Mouse (Mus musculus): ENCODE results near the gene Defa17. TPM values are rescaled to one million over a fixed set of nuclear protein-coding genes. Genes with fewer than 3 reads are reported as not detected.
"Not testable (repeated sequence)": the region's sequence is repeated elsewhere in the genome, so short reads cannot be mapped to it uniquely, and the experiment has no call there.

Gene Defa17
- polyA plus RNA-seq (2015; fragmentation: Nextera tagmentation; extraction: Ambion mirVana) = not detected in 2 replicates

DNA sequence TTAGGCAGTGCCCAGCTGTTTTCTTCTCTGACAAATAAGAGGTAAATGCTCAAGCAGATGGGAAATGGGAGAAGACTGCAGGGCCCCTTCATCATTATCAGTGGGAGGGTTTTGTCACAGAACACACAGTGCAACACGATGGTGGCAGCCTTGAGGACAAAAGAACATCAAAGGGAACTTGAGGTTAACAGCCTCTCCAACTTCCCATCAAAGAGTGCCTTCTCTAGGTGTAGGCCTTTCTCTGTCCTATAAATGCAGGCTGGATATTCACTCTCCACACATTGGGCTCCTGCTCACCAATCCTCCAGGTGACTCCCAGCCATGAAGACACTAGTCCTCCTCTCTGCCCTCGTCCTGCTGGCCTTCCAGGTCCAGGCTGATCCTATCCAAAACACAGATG lies at the start of gene Defa17:
TSS of gene Defa17 (plus strand) at position 301 of the 400 bp plus-strand sequence.
- not testable (repeated sequence) for H3K4me3 ChIP-seq; ATAC-seq (ENCODE audit: low FRiP score, low read depth); H3K36me3 ChIP-seq; H3K27me3 ChIP-seq; H3K27ac ChIP-seq; H3K4me1 ChIP-seq; H3K9ac ChIP-seq; H3K4me2 ChIP-seq (replicated peaks); H3K9me3 ChIP-seq
- whole genome bisulfite sequencing = 57% methylated on average over 1 of the region's 2 CpGs

DNA sequence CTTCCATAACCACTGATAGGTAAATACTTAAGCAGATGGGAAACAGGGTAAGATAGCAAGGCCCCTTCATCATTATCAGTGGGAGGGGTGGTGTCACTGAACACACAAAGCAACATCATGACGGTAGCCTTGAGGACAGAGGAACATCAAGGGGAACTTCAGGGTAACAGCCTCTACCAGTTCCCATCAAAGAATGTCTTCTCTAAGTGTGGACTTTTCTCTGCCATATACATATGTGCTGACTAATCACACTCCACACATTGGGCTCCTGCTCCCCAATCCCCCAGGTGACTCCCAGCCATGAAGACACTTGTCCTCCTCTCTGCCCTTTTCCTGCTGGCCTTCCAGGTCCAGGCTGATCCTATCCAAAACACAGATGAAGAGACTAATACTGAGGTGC lies 37.7 kb upstream of the Defa17 start, which contains the start of gene Defa26:
TSS of gene Defa26 (plus strand) at position 301 of the 400 bp plus-strand sequence.
- not testable (repeated sequence) for H3K27ac ChIP-seq; H3K9me3 ChIP-seq; H3K9ac ChIP-seq; H3K4me1 ChIP-seq; H3K4me2 ChIP-seq (replicated peaks); H3K27me3 ChIP-seq; ATAC-seq (ENCODE audit: low FRiP score, low read depth); H3K36me3 ChIP-seq; H3K4me3 ChIP-seq
- WGBS = 100% methylated on average over 1 of the region's 1 CpGs

GRCm38 (mm10) chr8:21665497-21665896 lies 9.9 kb downstream of the Defa17 start, which contains the start of gene Defa34:
Gene Defa34, plus strand, starts transcription at chr8:21665797.
- H3K9ac ChIP-seq; H3K4me3 ChIP-seq; H3K4me1 ChIP-seq; H3K27ac ChIP-seq; H3K27me3 ChIP-seq; H3K4me2 ChIP-seq (replicated peaks); H3K36me3 ChIP-seq; H3K9me3 ChIP-seq; ATAC-seq (ENCODE audit: low FRiP score, low read depth): not testable (repeated sequence)
- WGBS = 88% methylated on average over 1 of the region's 1 CpGs

DNA sequence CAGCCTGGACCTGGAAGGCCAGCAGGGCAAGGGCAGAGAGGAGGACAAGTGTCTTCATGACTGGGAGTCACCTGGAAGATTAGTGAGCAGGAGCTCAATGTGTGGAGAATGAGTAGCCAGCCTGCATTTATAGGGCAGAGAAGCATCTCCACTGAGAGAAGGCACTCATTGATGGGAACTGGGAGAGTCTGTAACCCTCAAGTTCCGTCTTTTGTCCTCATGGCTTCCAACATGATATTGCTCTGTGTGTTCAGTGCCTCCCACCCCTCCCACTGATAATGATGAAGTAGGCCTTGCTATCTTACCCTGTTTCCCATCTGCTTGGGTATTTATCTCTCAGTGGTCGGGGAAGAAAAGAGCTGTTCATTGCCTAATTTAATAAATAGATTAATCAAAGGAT lies 48.0 kb downstream of the Defa17 start, which contains the start of gene AY761184:
TSS of gene AY761184 (minus strand) at position 101 of the 400 bp plus-strand sequence.
- not testable (repeated sequence) for H3K27me3 ChIP-seq; H3K4me3 ChIP-seq; H3K4me2 ChIP-seq (replicated peaks); ATAC-seq (ENCODE audit: low FRiP score, low read depth); H3K4me1 ChIP-seq; H3K9ac ChIP-seq; H3K9me3 ChIP-seq; H3K27ac ChIP-seq; H3K36me3 ChIP-seq
- WGBS = 86% methylated on average over 2 of the region's 2 CpGs

Other genes starting within 250 kb of the Defa17 start
- not detected in 2 replicates for gene Defa36, start 228.4 kb upstream of the Defa17 start, polyA plus RNA-seq (2015; fragmentation: Nextera tagmentation; extraction: Ambion mirVana)
- not detected in 2 replicates for gene Gm7849, start 199.2 kb upstream of the Defa17 start, polyA plus RNA-seq (2015; fragmentation: Nextera tagmentation; extraction: Ambion mirVana)
- not detected in 2 replicates for gene Defa20, start 146.5 kb upstream of the Defa17 start, polyA plus RNA-seq (2015; fragmentation: Nextera tagmentation; extraction: Ambion mirVana)
- gene Defa32, start 126.7 kb upstream of the Defa17 start, polyA plus RNA-seq (2015; fragmentation: Nextera tagmentation; extraction: Ambion mirVana) = not detected in 2 replicates
- not detected in 2 replicates for gene Defa37, start 90.4 kb upstream of the Defa17 start, polyA plus RNA-seq (2015; fragmentation: Nextera tagmentation; extraction: Ambion mirVana)
- gene Defa28, start 72.8 kb upstream of the Defa17 start, polyA plus RNA-seq (2015; fragmentation: Nextera tagmentation; extraction: Ambion mirVana) = not detected in 2 replicates
- not detected in 2 replicates for gene Gm7861, start 61.3 kb upstream of the Defa17 start, polyA plus RNA-seq (2015; fragmentation: Nextera tagmentation; extraction: Ambion mirVana)
- not detected in 2 replicates for gene Defa26, start 37.6 kb upstream of the Defa17 start, polyA plus RNA-seq (2015; fragmentation: Nextera tagmentation; extraction: Ambion mirVana)
- not detected in 2 replicates for gene Defa34, start 10.0 kb downstream of the Defa17 start, polyA plus RNA-seq (2015; fragmentation: Nextera tagmentation; extraction: Ambion mirVana)
- not detected in 2 replicates for gene AY761184, start 47.9 kb downstream of the Defa17 start, polyA plus RNA-seq (2015; fragmentation: Nextera tagmentation; extraction: Ambion mirVana)
- not detected in 2 replicates for gene Defa24, start 78.7 kb downstream of the Defa17 start, polyA plus RNA-seq (2015; fragmentation: Nextera tagmentation; extraction: Ambion mirVana)
- gene Defb50, start 167.8 kb downstream of the Defa17 start, polyA plus RNA-seq (2015; fragmentation: Nextera tagmentation; extraction: Ambion mirVana) = not detected in 2 replicates
- 1.3 TPM in 1 of 2 replicates, not detected in the other for gene Defb2, start 184.1 kb downstream of the Defa17 start, polyA plus RNA-seq (2015; fragmentation: Nextera tagmentation; extraction: Ambion mirVana)
- gene Defb10, start 203.1 kb downstream of the Defa17 start, polyA plus RNA-seq (2015; fragmentation: Nextera tagmentation; extraction: Ambion mirVana) = not detected in 2 replicates
- gene Defb9, start 229.6 kb downstream of the Defa17 start, polyA plus RNA-seq (2015; fragmentation: Nextera tagmentation; extraction: Ambion mirVana) = not detected in 2 replicates

All from limb, embryonic 13.5 days (tissue).